Mouse (Mus musculus): ENCODE measurements at regions not wholly inside any gene's neighbourhood (a gene's known extent, or its start where the extent isn't known, plus 50 kb on each side); places are given as distances from the start of the nearest gene placed in this dataset.

- no peak for TF ChIP-seq CTCF (IDR thresholded peaks at IDR 0.05; ENCODE audit: low read depth)
- TF ChIP-seq EP300 (IDR thresholded peaks at IDR 0.05; ENCODE audit: low read depth), result no peak
These were observed 86.0 kb upstream of the Calm2 start for GRCm38 (mm10) chr17:87532762-87533161.

Measured in heart, postnatal 0 days (tissue).